Mouse (Mus musculus): ENCODE measurements around the gene Prrt4.

- TF ChIP-seq POLR2A (IDR thresholded peaks at IDR 0.05; ENCODE audit: borderline replicate concordance, control insufficient read depth, low read depth, low read length) (no peak), CTCF (IDR thresholded peaks at IDR 0.05; ENCODE audit: control insufficient read depth, insufficient read depth, low read length) (no peak)
Observed at GRCm38 (mm10) chr6:29175113-29175512, 4.3 kb downstream of the Prrt4 start.

Measured in bone marrow, adult 2 months (tissue).